Mouse (Mus musculus) limb, embryonic 13.5 days (tissue): ENCODE measurements around the gene Lin7c. TPM values are rescaled to one million over a fixed set of nuclear protein-coding genes. Genes with fewer than 3 reads are reported as not detected.

Source experiments
- ATAC-seq: fragments of 200-750 bp; cut with Nextera tagmentation; 2 replicates; pipeline ENCODE4 v1.8.0; 2017; ENCODE audit warnings: low read depth, moderate number of reproducible peaks, moderate TSS enrichment; ENCODE audit not compliant: low FRiP score
- H3K27ac ChIP-seq: fragments of 300-500 bp; sonication (generic); 2 replicates; pipeline ENCODE4 v1.5.1; 2015; ENCODE audit warnings: inconsistent platforms, mild to moderate bottlenecking, moderate library complexity
- H3K27me3 ChIP-seq: fragments of 300-500 bp; sonication (generic); 2 replicates; pipeline ENCODE4 v1.6.1; 2015; ENCODE audit warnings: mild to moderate bottlenecking, inconsistent platforms
- H3K36me3 ChIP-seq: fragments of 300-500 bp; sonication (generic); 2 replicates; pipeline ENCODE4 v1.6.1; 2015; ENCODE audit warnings: inconsistent platforms, mild to moderate bottlenecking, moderate library complexity
- H3K4me1 ChIP-seq: fragments of 300-500 bp; sonication (generic); 2 replicates; pipeline ENCODE4 v1.6.1; 2015; ENCODE audit warnings: inconsistent platforms
- H3K4me2 ChIP-seq: fragments of 300-500 bp; sonication (generic); replicated peaks from 2 replicates; pipeline ENCODE4 v1.6.1; 2015; ENCODE audit warnings: inconsistent platforms, mild to moderate bottlenecking, moderate library complexity
- H3K4me3 ChIP-seq: fragments of 300-500 bp; sonication (generic); 2 replicates; pipeline ENCODE4 v1.5.1; 2015; ENCODE audit warnings: moderate library complexity, mild to moderate bottlenecking, inconsistent platforms
- H3K9ac ChIP-seq: fragments of 300-500 bp; sonication (generic); 2 replicates; pipeline ENCODE4 v1.6.1; 2015; ENCODE audit warnings: mild to moderate bottlenecking, inconsistent platforms
- H3K9me3 ChIP-seq: fragments of 300-500 bp; sonication (generic); 2 replicates; pipeline ENCODE4 v1.6.1; 2016; ENCODE audit warnings: inconsistent platforms
- WGBS: fragments of 180-500 bp; shearing (Covaris S2); methylation state at CpG from one replicate; pipeline ENCODE4 v1.1.7; 2015; 5-methylcytosine and 5-hydroxymethylcytosine counted together
- polyA plus RNA-seq: library from polyadenylated mRNA; unstranded; fragments of >200 nt; fragmentation: Nextera tagmentation; extraction: Ambion mirVana; gene quantifications from 2 replicates; pipeline ENCODE4 v1.2.1, GENCODE M21; 2015

Gene Lin7c
- polyA plus RNA-seq, 1 experiment from 2014 or later = 54.3 TPM

DNA sequence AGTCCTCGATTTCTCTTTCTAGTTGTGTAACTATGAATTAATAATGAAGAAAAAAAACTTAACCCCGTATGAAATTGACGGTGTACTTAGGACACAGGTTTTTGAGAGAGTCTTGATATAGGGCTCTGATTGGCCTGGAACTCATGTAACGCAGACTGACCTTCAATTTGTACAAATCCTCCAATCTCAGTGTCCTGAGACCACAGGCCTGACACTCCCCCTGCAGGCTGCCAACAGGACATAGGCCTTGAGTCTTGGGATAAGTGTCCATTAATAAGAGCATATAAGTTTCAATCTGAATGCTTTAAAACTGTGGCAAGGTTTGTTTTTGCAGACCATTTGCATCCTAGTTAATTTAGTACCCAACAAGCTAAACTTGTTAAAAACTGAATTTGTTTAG lies 40.1 kb downstream of the Lin7c start:
- Histone ChIP-seq H3K4me1 (peaks cover 51% of the 10 kb centered on the region), H3K9me3 (no peaks in the 10 kb centered on the region), H3K27ac (no peak overlapping the region), H3K27me3 (no peaks in the 10 kb centered on the region), H3K4me3 (no peak overlapping the region), H3K9ac (no peak overlapping the region), H3K36me3 (peaks cover 17% of the 10 kb centered on the region), H3K4me2 (no peak overlapping the region)
- 91% methylated on average over 4 of the region's 4 CpGs for WGBS
- ATAC-seq = no peak

DNA sequence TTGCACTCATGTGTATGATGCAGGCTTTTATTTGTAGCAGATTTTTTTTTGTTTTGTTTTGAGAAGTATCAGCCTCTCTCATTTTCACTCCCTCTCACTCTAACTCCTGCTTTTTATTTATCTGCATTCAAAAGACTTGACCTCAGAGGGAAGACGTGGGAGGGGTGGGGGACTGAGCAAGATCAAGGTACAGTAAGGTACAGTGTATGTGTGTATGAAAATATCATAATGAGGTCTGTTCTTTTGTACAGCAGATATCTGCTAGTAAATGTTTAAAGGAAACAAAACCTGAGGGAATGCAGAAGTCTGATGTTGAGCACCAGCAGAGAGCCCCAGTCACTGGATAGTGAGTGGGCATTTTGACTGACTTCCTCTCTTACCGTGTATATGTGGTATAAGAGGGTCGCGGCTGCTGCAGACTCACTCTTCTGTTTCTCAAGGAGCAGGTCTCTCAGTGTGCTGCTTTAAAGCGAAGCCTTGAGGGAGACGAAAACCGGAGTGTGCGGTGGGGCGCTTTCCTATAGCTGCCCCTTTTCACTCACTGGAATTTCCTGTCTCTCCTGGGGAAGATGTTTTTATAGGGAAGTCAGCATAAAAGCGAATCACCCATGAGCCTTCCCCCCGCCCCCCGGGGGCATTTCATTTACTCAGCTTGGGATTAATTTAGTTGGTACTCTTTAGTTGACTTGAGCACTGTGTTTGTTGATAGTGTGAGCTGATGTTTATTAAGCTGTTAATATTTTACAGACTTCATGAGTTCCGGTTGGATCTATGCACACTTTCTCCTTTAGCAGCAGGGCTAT lies 41.5 kb downstream of the Lin7c start:
- no peaks in the 10 kb centered on the region for H3K27me3 ChIP-seq
- WGBS = 16% methylated on average over 13 of the region's 13 CpGs
- H3K4me3 ChIP-seq = no peak overlapping the region
- peaks cover 12% of the 10 kb centered on the region; the same call in 1 of the 2 replicates for H3K36me3 ChIP-seq
- peak overlapping the region; percentile 41 for H3K4me2 ChIP-seq
- H3K27ac ChIP-seq = no peak overlapping the region; the same call in 1 of the 2 replicates
- H3K9me3 ChIP-seq = no peaks in the 10 kb centered on the region
- no peak for ATAC-seq
- peaks cover 59% of the 10 kb centered on the region for H3K4me1 ChIP-seq
- H3K9ac ChIP-seq = no peak overlapping the region

DNA sequence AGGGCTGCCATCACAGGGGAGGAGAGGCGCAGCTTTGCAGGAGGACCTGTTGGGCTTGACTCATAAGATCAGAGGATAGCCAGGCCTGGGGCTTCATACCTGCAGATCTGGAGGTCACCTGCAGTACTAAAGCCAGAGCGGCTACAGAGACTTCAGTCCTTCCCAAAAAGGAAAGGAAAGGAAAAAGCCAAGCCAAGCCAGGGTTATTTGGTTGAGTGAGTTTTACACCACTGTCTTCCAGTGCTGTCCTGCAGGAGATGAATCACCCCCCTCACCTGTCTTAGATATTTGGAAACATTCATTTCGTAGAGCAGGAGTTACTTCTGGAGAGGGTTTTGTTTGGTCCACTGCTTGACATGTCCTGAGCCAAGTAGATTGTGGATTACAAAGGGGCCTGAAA lies 42.5 kb downstream of the Lin7c start:
- Histone ChIP-seq H3K27ac (no peak overlapping the region), H3K4me1 (peaks cover 54% of the 10 kb centered on the region), H3K9me3 (no peaks in the 10 kb centered on the region), H3K9ac (no peak overlapping the region), H3K27me3 (no peaks in the 10 kb centered on the region), H3K4me3 (no peak overlapping the region), H3K36me3 (peaks cover 12% of the 10 kb centered on the region; the same call in 1 of the 2 replicates), H3K4me2 (no peak overlapping the region)
- no peak for ATAC-seq
- 70% methylated on average over 3 of the region's 3 CpGs for WGBS

DNA sequence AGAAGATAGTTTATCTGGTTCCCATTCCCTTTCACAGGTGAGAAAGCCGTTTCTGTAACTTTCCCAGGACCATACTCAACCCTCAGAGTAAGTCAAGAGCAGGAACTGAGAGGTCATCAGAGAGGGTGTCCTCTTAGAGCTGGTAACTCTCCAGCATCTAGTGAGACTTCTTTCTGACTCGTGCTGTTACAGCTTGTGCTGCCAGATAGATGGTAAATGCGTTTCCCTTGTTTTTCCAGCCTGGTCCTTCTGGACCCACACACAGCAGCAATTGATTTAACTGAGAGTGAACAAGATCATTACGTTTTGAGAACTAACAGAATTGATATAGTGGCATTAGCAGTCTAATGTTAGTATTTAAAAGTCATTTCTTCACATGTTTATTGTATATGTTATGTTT lies 43.4 kb downstream of the Lin7c start:
- no peak overlapping the region for H3K4me3 ChIP-seq
- H3K4me2 ChIP-seq = no peak overlapping the region
- H3K9me3 ChIP-seq = 0 out of 2 replicates have a peak, but pooled peaks cover 3% of the 10 kb centered on the region
- peaks cover 54% of the 10 kb centered on the region for H3K4me1 ChIP-seq
- no peaks in the 10 kb centered on the region for H3K27me3 ChIP-seq
- H3K9ac ChIP-seq = no peak overlapping the region
- WGBS = 70% methylated on average over 4 of the region's 4 CpGs
- no peak overlapping the region for H3K27ac ChIP-seq
- peaks cover 14% of the 10 kb centered on the region; the same call in 1 of the 2 replicates for H3K36me3 ChIP-seq
- ATAC-seq = no peak

DNA sequence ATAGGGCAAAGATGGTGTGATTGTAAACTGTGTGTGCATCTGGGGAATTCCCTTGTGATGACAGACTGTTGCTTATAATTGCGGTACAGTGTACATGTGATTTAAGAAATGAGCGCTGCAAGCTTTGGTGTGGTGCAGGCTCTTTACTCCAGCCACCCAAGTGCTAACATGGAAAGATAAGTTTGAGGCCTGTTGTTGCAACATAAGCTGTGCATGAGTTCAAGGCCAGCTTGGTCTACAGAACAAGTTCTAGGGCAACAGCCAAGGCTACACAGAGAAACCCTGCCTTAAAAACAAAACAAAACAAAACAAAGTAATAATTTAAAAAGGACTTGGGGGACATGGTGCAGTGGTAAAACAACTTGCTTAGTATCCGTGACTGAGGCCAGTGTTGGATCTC lies 44.5 kb downstream of the Lin7c start:
- peaks cover 51% of the 10 kb centered on the region for H3K4me1 ChIP-seq
- H3K27ac ChIP-seq = no peak overlapping the region
- H3K9ac ChIP-seq = no peak overlapping the region
- WGBS = 86% methylated on average over 3 of the region's 3 CpGs
- no peak overlapping the region for H3K4me2 ChIP-seq
- no peaks in the 10 kb centered on the region for H3K27me3 ChIP-seq
- H3K36me3 ChIP-seq = peaks cover 12% of the 10 kb centered on the region; the same call in 1 of the 2 replicates
- no peak for ATAC-seq
- H3K4me3 ChIP-seq = no peak overlapping the region
- H3K9me3 ChIP-seq = 0 out of 2 replicates have a peak, but pooled peaks cover 3% of the 10 kb centered on the region

DNA sequence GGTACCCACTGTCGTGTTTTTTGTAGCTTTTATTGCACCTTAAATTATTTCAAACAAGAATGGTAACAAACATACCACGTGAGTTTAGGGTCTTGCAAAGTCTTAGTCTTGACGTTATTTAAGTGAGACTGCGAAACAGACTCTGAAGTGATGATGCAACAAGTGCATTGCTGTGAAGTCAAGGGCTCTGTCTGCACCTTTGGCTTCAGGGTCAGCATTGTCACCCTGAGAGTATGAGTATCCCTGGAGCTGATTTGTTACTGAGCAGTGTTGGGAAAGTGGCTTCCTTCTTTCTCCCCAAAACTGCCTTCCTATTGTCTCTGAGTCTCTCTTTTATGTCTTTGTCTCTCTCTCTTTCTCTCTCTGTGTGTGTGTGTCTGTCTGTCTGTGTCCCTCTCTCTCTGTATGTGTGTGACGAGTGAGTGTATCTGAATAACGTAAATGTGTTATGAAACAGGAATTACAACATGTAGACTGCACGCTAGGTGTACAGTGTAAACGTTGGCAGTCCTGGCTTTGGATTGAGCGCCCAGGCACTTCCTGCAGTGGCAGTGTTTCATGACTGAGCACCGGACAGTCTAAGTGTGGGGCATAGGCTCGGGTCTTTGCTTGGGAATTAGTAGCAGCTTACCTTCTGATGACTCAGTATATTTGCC lies 45.2 kb downstream of the Lin7c start:
- peaks cover 9% of the 10 kb centered on the region; the same call in 1 of the 2 replicates for H3K36me3 ChIP-seq
- no peak overlapping the region for H3K4me2 ChIP-seq
- H3K27ac ChIP-seq = no peak overlapping the region
- no peak for ATAC-seq
- no peak overlapping the region for H3K9ac ChIP-seq
- 0 out of 2 replicates have a peak, but pooled peaks cover 3% of the 10 kb centered on the region for H3K9me3 ChIP-seq
- 64% methylated on average over 11 of the region's 11 CpGs for WGBS
- H3K4me1 ChIP-seq = peaks cover 49% of the 10 kb centered on the region
- H3K4me3 ChIP-seq = no peak overlapping the region
- no peaks in the 10 kb centered on the region for H3K27me3 ChIP-seq

DNA sequence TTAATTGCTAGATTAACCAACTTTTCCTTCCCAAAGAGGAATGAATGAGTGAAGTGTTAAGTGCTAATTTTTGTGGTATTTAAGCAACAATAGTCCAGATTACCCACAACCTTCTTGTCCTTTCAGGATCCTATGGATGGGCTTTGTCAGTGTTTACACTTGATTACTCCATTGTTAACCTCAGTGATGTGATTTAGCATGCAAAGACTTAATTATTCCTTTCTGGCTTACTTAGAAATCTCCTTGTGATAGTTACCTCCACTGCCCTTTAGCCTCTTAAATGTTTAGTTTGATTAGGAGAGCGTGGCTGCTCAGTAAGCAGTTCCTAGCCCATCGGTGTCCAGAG lies 45.7 kb downstream of the Lin7c start:
- Histone ChIP-seq H3K9ac (no peak overlapping the region), H3K9me3 (0 out of 2 replicates have a peak, but pooled peaks cover 3% of the 10 kb centered on the region), H3K4me3 (no peak overlapping the region), H3K36me3 (peaks cover 9% of the 10 kb centered on the region; the same call in 1 of the 2 replicates), H3K27ac (no peak overlapping the region), H3K4me1 (peaks cover 44% of the 10 kb centered on the region), H3K4me2 (no peak overlapping the region), H3K27me3 (no peaks in the 10 kb centered on the region)
- 41% methylated on average over 2 of the region's 2 CpGs for WGBS
- no peak for ATAC-seq

DNA sequence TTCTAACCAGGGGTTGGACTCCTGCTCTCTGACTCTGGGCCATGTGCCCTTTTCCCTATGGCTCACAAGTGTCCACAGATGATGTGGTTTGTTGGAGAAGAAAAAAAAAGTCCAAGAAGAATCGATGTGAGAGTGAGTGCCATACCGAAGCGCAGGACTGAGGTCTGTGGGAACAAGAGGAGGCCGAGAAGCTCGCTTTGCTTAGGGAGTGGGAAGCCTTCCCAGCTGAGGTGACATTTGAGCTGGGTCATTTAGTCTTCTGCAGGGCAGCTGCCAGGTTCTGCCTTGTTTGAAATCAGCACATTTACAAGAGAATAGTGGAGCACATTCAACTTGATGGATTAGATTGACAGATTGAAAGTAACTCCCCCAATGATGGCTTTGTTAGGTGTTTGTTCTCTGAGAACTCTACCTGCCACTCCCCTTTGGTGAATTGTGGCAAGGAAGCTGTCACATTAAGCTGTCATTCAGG lies 51.4 kb downstream of the Lin7c start:
- Histone ChIP-seq H3K4me3 (no peak overlapping the region), H3K27me3 (no peaks in the 10 kb centered on the region), H3K9ac (no peak overlapping the region), H3K4me1 (peaks cover 27% of the 10 kb centered on the region), H3K9me3 (0 out of 2 replicates have a peak, but pooled peaks cover 3% of the 10 kb centered on the region), H3K27ac (no peak overlapping the region), H3K4me2 (no peak overlapping the region), H3K36me3 (0 out of 2 replicates have a peak, but pooled peaks cover 3% of the 10 kb centered on the region)
- ATAC-seq = no peak
- WGBS = 28% methylated on average over 5 of the region's 5 CpGs

DNA sequence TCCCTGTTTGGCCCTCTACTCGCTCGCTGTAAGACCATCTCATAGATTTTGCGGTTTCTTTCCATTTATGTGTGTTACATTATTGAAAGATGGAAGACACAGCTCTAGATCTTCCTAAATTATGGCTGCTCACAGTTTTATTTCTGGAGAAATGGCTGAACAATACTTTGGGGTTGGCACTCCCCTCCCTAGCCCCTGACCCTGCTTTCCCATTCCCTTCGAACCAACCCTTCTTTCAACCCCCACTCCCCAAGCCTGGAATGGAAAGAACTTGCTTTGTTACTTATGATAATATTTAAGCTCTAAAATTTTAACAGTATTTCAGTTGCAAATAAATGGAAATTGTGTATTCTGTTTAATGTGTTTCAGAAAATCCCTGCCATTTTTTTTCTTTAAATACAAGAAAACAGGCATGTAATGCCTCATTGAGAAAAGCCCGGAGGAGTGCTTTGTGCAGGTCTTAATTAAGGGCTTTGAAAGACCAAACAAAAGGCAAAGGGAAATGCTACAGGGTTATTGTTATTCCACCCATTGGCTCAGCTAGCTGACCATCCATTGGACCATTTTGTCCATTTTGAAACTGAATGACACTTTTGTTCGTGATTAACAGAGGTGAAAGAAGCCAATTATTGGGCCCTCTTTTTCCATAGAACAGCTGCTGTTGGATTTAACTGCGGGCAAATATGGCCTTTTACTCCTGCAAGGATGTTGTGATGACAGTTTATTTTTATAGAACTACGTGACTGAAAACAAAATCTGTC lies 52.3 kb downstream of the Lin7c start:
- Histone ChIP-seq H3K9me3 (0 out of 2 replicates have a peak, but pooled peaks cover 3% of the 10 kb centered on the region), H3K4me1 (peaks cover 27% of the 10 kb centered on the region), H3K4me3 (no peak overlapping the region), H3K27ac (no peak overlapping the region), H3K36me3 (0 out of 2 replicates have a peak, but pooled peaks cover 3% of the 10 kb centered on the region), H3K4me2 (no peak overlapping the region), H3K9ac (no peak overlapping the region), H3K27me3 (no peaks in the 10 kb centered on the region)
- WGBS = 74% methylated on average over 8 of the region's 8 CpGs
- ATAC-seq = no peak

DNA sequence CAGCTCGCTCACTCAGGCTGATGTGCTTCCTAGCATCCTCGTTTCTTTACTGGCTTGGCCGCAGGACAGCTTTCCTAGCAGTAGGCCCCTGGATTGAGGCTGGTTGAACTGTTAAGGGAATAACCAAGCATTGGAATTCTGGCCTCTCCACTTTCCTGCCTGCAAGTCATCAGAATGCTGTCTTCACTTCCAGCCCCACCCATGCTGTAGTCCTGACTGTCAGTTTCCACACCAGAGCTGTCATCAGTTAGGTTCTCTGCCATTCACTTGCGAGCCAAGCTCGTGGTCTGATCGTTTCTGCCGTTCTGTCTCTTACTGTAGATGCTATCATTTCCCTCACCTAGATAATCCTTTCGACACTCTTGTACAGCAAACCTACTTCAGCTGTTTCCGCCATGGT lies 54.3 kb downstream of the Lin7c start:
- no peak overlapping the region for H3K27ac ChIP-seq

DNA sequence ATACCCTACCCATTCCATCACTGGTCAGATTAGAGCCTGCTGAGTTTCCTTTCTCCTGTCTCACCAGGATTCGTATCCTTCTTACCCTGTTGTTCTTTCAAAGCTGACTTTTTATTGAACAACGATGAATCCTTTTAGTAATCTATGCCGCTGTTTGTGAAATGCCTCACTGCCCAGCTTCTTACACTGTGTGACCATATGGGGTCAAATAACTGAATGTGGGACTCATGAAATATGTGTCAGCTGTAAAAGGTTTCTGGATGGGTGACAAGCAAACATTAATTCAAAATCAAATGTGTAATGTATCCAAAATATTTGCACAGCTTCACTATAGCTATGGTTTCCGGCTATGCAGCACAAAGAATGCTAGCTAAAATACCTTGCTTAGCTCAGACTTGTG lies 54.9 kb downstream of the Lin7c start:
- Histone ChIP-seq H3K4me2 (no peak overlapping the region), H3K27me3 (no peaks in the 10 kb centered on the region), H3K9ac (no peak overlapping the region), H3K9me3 (no peaks in the 10 kb centered on the region), H3K36me3 (no peaks in the 10 kb centered on the region), H3K4me1 (peaks cover 32% of the 10 kb centered on the region), H3K4me3 (no peak overlapping the region), H3K27ac (no peak overlapping the region)
- no peak for ATAC-seq
- 86% methylated on average over 4 of the region's 4 CpGs for WGBS

More for the DNA sequence above, 54.3 kb downstream of the Lin7c start:
- WGBS = 76% methylated on average over 9 of the region's 9 CpGs
- Histone ChIP-seq H3K27me3 (no peaks in the 10 kb centered on the region), H3K4me2 (no peak overlapping the region), H3K9ac (no peak overlapping the region), H3K9me3 (no peaks in the 10 kb centered on the region), H3K4me3 (no peak overlapping the region), H3K36me3 (no peaks in the 10 kb centered on the region), H3K4me1 (peaks cover 29% of the 10 kb centered on the region)
- ATAC-seq = no peak

DNA sequence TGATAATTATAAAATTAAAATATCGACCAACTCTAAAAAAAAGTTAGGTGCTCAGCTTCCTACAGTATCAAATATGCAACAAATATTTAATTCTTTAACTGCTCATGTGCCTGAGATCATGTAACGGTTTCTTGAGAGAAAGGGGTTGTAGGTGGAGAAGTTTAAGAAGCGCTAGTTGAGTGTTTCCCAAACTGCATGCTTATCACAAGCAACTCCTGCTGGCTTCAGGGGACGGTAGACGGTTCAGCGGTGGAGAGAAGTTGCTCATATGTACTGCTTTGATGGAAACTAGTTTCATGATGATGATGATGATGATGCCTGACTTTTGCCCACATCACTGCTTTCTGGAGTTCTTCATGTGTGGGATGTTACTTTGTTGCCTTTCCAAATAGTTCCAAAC lies 55.8 kb downstream of the Lin7c start:
- Histone ChIP-seq H3K4me3 (no peak overlapping the region), H3K27ac (no peak overlapping the region), H3K9me3 (no peaks in the 10 kb centered on the region), H3K27me3 (no peaks in the 10 kb centered on the region), H3K9ac (no peak overlapping the region), H3K4me1 (peaks cover 39% of the 10 kb centered on the region), H3K36me3 (no peaks in the 10 kb centered on the region), H3K4me2 (no peak overlapping the region)
- 93% methylated on average over 6 of the region's 6 CpGs for WGBS
- ATAC-seq = no peak
